Mouse (Mus musculus) hindbrain, postnatal 0 days (tissue): Measurements from ENCODE around the gene Gm20425. TPM values are rescaled to one million over a fixed set of nuclear protein-coding genes. Genes with fewer than 3 reads are reported as not detected.

Experiments
- ATAC-seq: fragments of 200-750 bp; cut with Nextera tagmentation; 2 replicates; pipeline ENCODE4 v1.8.0; 2017; ENCODE audit warnings: mild to moderate bottlenecking, moderate TSS enrichment, moderate library complexity
- DNase-seq: peaks from one replicate; pipeline ENCODE4 v3.0.0-alpha.2; 2015; ENCODE audit warnings: low spot score
- H3K27ac ChIP-seq: fragments of 300-500 bp; sonication (generic); 2 replicates; pipeline ENCODE4 v1.5.1; 2014; ENCODE audit warnings: mild to moderate bottlenecking
- H3K27me3 ChIP-seq: fragments of 300-500 bp; sonication (generic); 2 replicates; pipeline ENCODE4 v1.6.1; 2014; ENCODE audit warnings: low read length, mixed read lengths; ENCODE audit not compliant: insufficient read depth
- H3K36me3 ChIP-seq: fragments of 300-500 bp; sonication (generic); 2 replicates; pipeline ENCODE4 v1.6.1; 2014; ENCODE audit warnings: low read length, mixed read lengths; ENCODE audit not compliant: insufficient read depth
- H3K4me1 ChIP-seq: fragments of 300-500 bp; sonication (generic); 2 replicates; pipeline ENCODE4 v1.6.1; 2014; ENCODE audit warnings: antibody characterized with exemption, low read length, mixed read lengths; ENCODE audit not compliant: insufficient read depth
- H3K4me2 ChIP-seq: fragments of 300-500 bp; sonication (generic); 2 replicates; pipeline ENCODE4 v1.6.1; 2014; ENCODE audit warnings: low read depth, mild to moderate bottlenecking, low read length, moderate library complexity, mixed read lengths
- H3K4me3 ChIP-seq: fragments of 300-500 bp; sonication (generic); 2 replicates; pipeline ENCODE4 v1.5.1; 2014; ENCODE audit warnings: low read length
- H3K9ac ChIP-seq: fragments of 300-500 bp; sonication (generic); replicated peaks from 2 replicates; pipeline ENCODE4 v1.6.1; 2014; ENCODE audit warnings: mild to moderate bottlenecking, low read length, moderate library complexity, mixed read lengths
- H3K9me3 ChIP-seq: fragments of 300-500 bp; sonication (generic); 2 replicates; pipeline ENCODE4 v1.6.1; 2016; ENCODE audit warnings: low read length, mixed read lengths
- CTCF ChIP-seq: IDR thresholded peaks from 2 replicates; pipeline ENCODE4 v1.5.1; 2016; ENCODE audit warnings: antibody characterized with exemption, control low read depth, low read depth
- WGBS: fragments of 180-500 bp; shearing (Covaris S2); extraction: QIAGEN DNeasy Blood & Tissue Kit; methylation state at CpG from one replicate; pipeline ENCODE4 v1.1.7; 2014; 5-methylcytosine and 5-hydroxymethylcytosine counted together
- polyA plus RNA-seq: library from polyadenylated mRNA; unstranded; fragments of >200 nt; fragmentation: Nextera tagmentation; extraction: Ambion mirVana; gene quantifications from 2 replicates; pipeline ENCODE4 v1.2.1, GENCODE M21; 2015
- total RNA-seq: library from RNA; depleted of rRNA; stranded (reverse); fragments of >200 nt; gene quantifications from 2 replicates; pipeline ENCODE4 v1.2.3, GENCODE M21; 2014

Gm20425 gene
- total and polyA plus RNA-seq, 2 experiments from 2014 or later = 0.99 to 5.2 TPM

GRCm38 (mm10) chr9:103233006-103233395 is 2.9 kb upstream of the Gm20425 start:
- 72% methylated on average over 7 of the region's 7 CpGs for WGBS
- H3K4me2 ChIP-seq = no peak overlapping the region

GRCm38 (mm10) chr9:103232232-103233005 is 2.3 kb upstream of the Gm20425 start:
- ATAC-seq (no peak), DNase-seq (no peak)
- no peaks in the 10 kb centered on the region for H3K9me3 ChIP-seq
- 90% methylated on average over 7 of the region's 7 CpGs for whole genome bisulfite sequencing
- no peaks in the 10 kb centered on the region for H3K36me3 ChIP-seq
- H3K27me3 ChIP-seq = no peaks in the 10 kb centered on the region
- H3K27ac ChIP-seq = no peak overlapping the region
- H3K4me1 ChIP-seq = peaks cover 6% of the 10 kb centered on the region; the same call in 1 of the 2 replicates
- no peak for TF ChIP-seq CTCF
- no peak overlapping the region for H3K4me3 ChIP-seq
- H3K4me2 ChIP-seq = no peak overlapping the region
- H3K9ac ChIP-seq = no peak overlapping the region

More at GRCm38 (mm10) chr9:103233006-103233395, 2.9 kb upstream of the Gm20425 start:
- no peak for ATAC-seq
- TF ChIP-seq CTCF = no peak
- Histone ChIP-seq H3K4me3 (no peak overlapping the region), H3K4me1 (peaks cover 6% of the 10 kb centered on the region; the same call in 1 of the 2 replicates), H3K9ac (no peak overlapping the region), H3K9me3 (no peaks in the 10 kb centered on the region), H3K27ac (no peak overlapping the region), H3K27me3 (no peaks in the 10 kb centered on the region), H3K36me3 (no peaks in the 10 kb centered on the region)
- DNase-seq = no peak

- 84% methylated on average over 15 of the region's 15 CpGs for WGBS
- Histone ChIP-seq H3K9ac (no peak overlapping the region), H3K27ac (no peak overlapping the region), H3K4me3 (no peak overlapping the region), H3K36me3 (no peaks in the 10 kb centered on the region), H3K4me1 (peaks cover 6% of the 10 kb centered on the region; the same call in 1 of the 2 replicates), H3K9me3 (no peaks in the 10 kb centered on the region), H3K4me2 (no peak overlapping the region), H3K27me3 (no peaks in the 10 kb centered on the region)
- DNase-seq (no peak), ATAC-seq (no peak)
- TF ChIP-seq CTCF = no peak
These were observed 855 bp downstream of the Gm20425 start for GRCm38 (mm10) chr9:103229037-103229867.

- H3K9me3 ChIP-seq = no peaks in the 10 kb centered on the region
- H3K9ac ChIP-seq = no peak overlapping the region
- H3K4me2 ChIP-seq = no peak overlapping the region
- H3K27ac ChIP-seq = no peak overlapping the region
- H3K36me3 ChIP-seq = no peaks in the 10 kb centered on the region
- TF ChIP-seq CTCF = no peak
- no peak for DNase-seq
- H3K4me1 ChIP-seq = peaks cover 6% of the 10 kb centered on the region; the same call in 1 of the 2 replicates
- no peak overlapping the region for H3K4me3 ChIP-seq
- WGBS = 82% methylated on average over 13 of the region's 13 CpGs
- no peak for ATAC-seq
- no peaks in the 10 kb centered on the region for H3K27me3 ChIP-seq
These were observed 1.6 kb downstream of the Gm20425 start for GRCm38 (mm10) chr9:103228370-103229003.

- no peaks in the 10 kb centered on the region for H3K27me3 ChIP-seq
- H3K36me3 ChIP-seq = no peaks in the 10 kb centered on the region
- no peak for TF ChIP-seq CTCF
- H3K4me2 ChIP-seq = no peak overlapping the region
- no peak overlapping the region for H3K9ac ChIP-seq
- no peak overlapping the region for H3K4me3 ChIP-seq
- H3K9me3 ChIP-seq = no peaks in the 10 kb centered on the region
- 92% methylated on average over 16 of the region's 16 CpGs for WGBS
- DNase-seq = no peak
- H3K27ac ChIP-seq = no peak overlapping the region
- peaks cover 6% of the 10 kb centered on the region; the same call in 1 of the 2 replicates for H3K4me1 ChIP-seq
- ATAC-seq = no peak
These were observed 2.3 kb downstream of the Gm20425 start for GRCm38 (mm10) chr9:103227760-103228159.

- no peaks in the 10 kb centered on the region for H3K36me3 ChIP-seq
- ATAC-seq = no peak
- no peaks in the 10 kb centered on the region for H3K9me3 ChIP-seq
- H3K9ac ChIP-seq = no peak overlapping the region
- H3K4me1 ChIP-seq = peaks cover 6% of the 10 kb centered on the region; the same call in 1 of the 2 replicates
- WGBS = 91% methylated on average over 15 of the region's 15 CpGs
- no peaks in the 10 kb centered on the region for H3K27me3 ChIP-seq
- DNase-seq = no peak
- no peak overlapping the region for H3K4me3 ChIP-seq
- H3K27ac ChIP-seq = no peak overlapping the region
- H3K4me2 ChIP-seq = no peak overlapping the region
- no peak for TF ChIP-seq CTCF
These were observed 3.3 kb downstream of the Gm20425 start for GRCm38 (mm10) chr9:103226806-103227205.
